Mouse (Mus musculus): ENCODE results near the gene Neurl4. TPM values are rescaled to one million over a fixed set of nuclear protein-coding genes. Genes with fewer than 3 reads are reported as not detected.

Neurl4 gene
- polyA plus RNA-seq, 1 experiment, result 42.2 TPM

DNA sequence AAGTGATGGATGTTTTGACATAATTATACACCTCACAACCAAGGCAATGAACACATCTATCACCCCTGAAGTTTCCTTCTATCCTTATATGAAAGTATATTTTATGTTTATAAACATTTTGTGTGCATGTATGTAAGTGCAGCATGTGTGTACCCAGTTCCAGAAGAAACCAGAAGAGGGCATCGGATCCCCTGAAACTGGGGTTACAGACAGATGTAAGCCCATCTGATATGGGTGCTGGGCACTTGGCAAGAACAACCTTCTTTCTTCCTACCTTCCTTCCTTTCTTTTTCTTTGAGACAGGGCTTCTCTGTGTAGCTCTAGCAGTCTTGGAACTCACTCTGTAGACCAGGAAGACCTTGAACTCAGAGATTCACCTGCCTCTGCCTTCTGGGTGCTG is 55.3 kb downstream of the Neurl4 start:
- H3K4me3 ChIP-seq, result no peak overlapping the region
- H3K4me2 ChIP-seq (ENCODE audit: low read depth), result no peak overlapping the region
- TF ChIP-seq SRF (IDR thresholded peaks at IDR 0.05; ENCODE audit: control insufficient read depth, insufficient read length, low read depth) (no peak), MAX (IDR thresholded peaks at IDR 0.05; ENCODE audit: low read depth) (no peak), TCF3 (IDR thresholded peaks at IDR 0.05; ENCODE audit: insufficient read length, low read depth) (no peak), POLR2A (IDR thresholded peaks at IDR 0.05; ENCODE audit: insufficient read length, low read depth) (no peak), USF1 (IDR thresholded peaks at IDR 0.05; ENCODE audit: low read depth) (no peak), REST (IDR thresholded peaks at IDR 0.05; ENCODE audit: insufficient read depth, insufficient read length) (no peak), CEBPB (IDR thresholded peaks at IDR 0.05; ENCODE audit: insufficient read depth, poor library complexity, severe bottlenecking) (no peak), E2F4 (IDR thresholded peaks at IDR 0.05; ENCODE audit: insufficient read depth) (no peak), MYOD1 (IDR thresholded peaks at IDR 0.05; ENCODE audit: control insufficient read depth in 1 of 3, insufficient read length in 2 of 3, low read depth in 2 of 3) (no peak), MYOG (IDR thresholded peaks at IDR 0.05; ENCODE audit: control insufficient read depth in 1 of 3, insufficient read depth in 1 of 3, insufficient read length in 2 of 3, low read depth in 2 of 3) (no peak), TCF12 (IDR thresholded peaks at IDR 0.05; ENCODE audit: insufficient read depth, poor library complexity, severe bottlenecking) (no peak), POLR2AphosphoS2 (IDR thresholded peaks at IDR 0.05; ENCODE audit: insufficient read length, low read depth) (no peak)
- no peak overlapping the region for H3ac ChIP-seq (ENCODE audit: control insufficient read depth, insufficient read length)
- H3K27me3 ChIP-seq (ENCODE audit: control insufficient read depth, insufficient read depth, insufficient read length), result peaks cover 11% of the 10 kb centered on the region
- no peaks in the 10 kb centered on the region for H3K36me3 ChIP-seq (ENCODE audit: control insufficient read depth, insufficient read depth)
- H3K79me2 ChIP-seq (ENCODE audit: control insufficient read depth, insufficient read depth), result no peaks in the 10 kb centered on the region

- no peak overlapping the region for H3ac ChIP-seq (ENCODE audit: control insufficient read depth, insufficient read length)
- H3K4me2 ChIP-seq (ENCODE audit: low read depth), result no peak overlapping the region
- H3K79me2 ChIP-seq (ENCODE audit: control insufficient read depth, insufficient read depth), result no peaks in the 10 kb centered on the region
- H3K36me3 ChIP-seq (ENCODE audit: control insufficient read depth, insufficient read depth), result no peaks in the 10 kb centered on the region
- peaks cover 28% of the 10 kb centered on the region for H3K27me3 ChIP-seq (ENCODE audit: control insufficient read depth, insufficient read depth, insufficient read length)
- no peak for TF ChIP-seq E2F4 (IDR thresholded peaks at IDR 0.05; ENCODE audit: insufficient read depth)
- TF ChIP-seq POLR2AphosphoS2 (IDR thresholded peaks at IDR 0.05; ENCODE audit: insufficient read length, low read depth), result no peak
- no peak for TF ChIP-seq SRF (IDR thresholded peaks at IDR 0.05; ENCODE audit: control insufficient read depth, insufficient read length, low read depth)
- no peak for TF ChIP-seq USF1 (IDR thresholded peaks at IDR 0.05; ENCODE audit: low read depth)
- TF ChIP-seq MYOD1 (IDR thresholded peaks at IDR 0.05; ENCODE audit: control insufficient read depth in 1 of 3, insufficient read length in 2 of 3, low read depth in 2 of 3), result no peak
- TF ChIP-seq TCF12 (IDR thresholded peaks at IDR 0.05; ENCODE audit: insufficient read depth, poor library complexity, severe bottlenecking), result no peak
- TF ChIP-seq CEBPB (IDR thresholded peaks at IDR 0.05; ENCODE audit: insufficient read depth, poor library complexity, severe bottlenecking), result no peak
- no peak for TF ChIP-seq MAX (IDR thresholded peaks at IDR 0.05; ENCODE audit: low read depth)
- no peak for TF ChIP-seq POLR2A (IDR thresholded peaks at IDR 0.05; ENCODE audit: insufficient read length, low read depth)
- TF ChIP-seq TCF3 (IDR thresholded peaks at IDR 0.05; ENCODE audit: insufficient read length, low read depth), result no peak
- no peak for TF ChIP-seq MYOG (IDR thresholded peaks at IDR 0.05; ENCODE audit: control insufficient read depth in 1 of 3, insufficient read depth in 1 of 3, insufficient read length in 2 of 3, low read depth in 2 of 3)
- TF ChIP-seq REST (IDR thresholded peaks at IDR 0.05; ENCODE audit: insufficient read depth, insufficient read length), result no peak
- H3K4me3 ChIP-seq, result no peak overlapping the region
These were observed 59.7 kb downstream of the Neurl4 start for GRCm38 (mm10) chr11:69960616-69961015.

- Histone ChIP-seq H3K4me3 (no peak overlapping the region), H3K36me3 (ENCODE audit: control insufficient read depth, insufficient read depth) (no peaks in the 10 kb centered on the region), H3ac (ENCODE audit: control insufficient read depth, insufficient read length) (no peak overlapping the region), H3K27me3 (ENCODE audit: control insufficient read depth, insufficient read depth, insufficient read length) (peaks cover 36% of the 10 kb centered on the region), H3K4me2 (ENCODE audit: low read depth) (no peak overlapping the region), H3K79me2 (ENCODE audit: control insufficient read depth, insufficient read depth) (no peaks in the 10 kb centered on the region)
- TF ChIP-seq SRF (IDR thresholded peaks at IDR 0.05; ENCODE audit: control insufficient read depth, insufficient read length, low read depth), result no peak
- no peak for TF ChIP-seq E2F4 (IDR thresholded peaks at IDR 0.05; ENCODE audit: insufficient read depth)
These were observed 61.0 kb downstream of the Neurl4 start for GRCm38 (mm10) chr11:69961841-69962240.

Other genes starting within 250 kb of the Neurl4 start
- 0.07 TPM for gene Sox15, start 245.8 kb upstream of the Neurl4 start, polyA plus RNA-seq (2012; fragmentation: generic; extraction: Trizol)
- 39.1 TPM for gene Mpdu1, start 238.4 kb upstream of the Neurl4 start, polyA plus RNA-seq (2012; fragmentation: generic; extraction: Trizol)
- gene Cd68, start 234.9 kb upstream of the Neurl4 start, polyA plus RNA-seq (2012; fragmentation: generic; extraction: Trizol), result 0.96 TPM
- gene Eif4a1, start 228.6 kb upstream of the Neurl4 start, polyA plus RNA-seq (2012; fragmentation: generic; extraction: Trizol), result 553 TPM
- 70.5 TPM for gene Senp3, start 219.0 kb upstream of the Neurl4 start, polyA plus RNA-seq (2012; fragmentation: generic; extraction: Trizol)
- 0.07 TPM for gene Tnfsf13, start 215.3 kb upstream of the Neurl4 start, polyA plus RNA-seq (2012; fragmentation: generic; extraction: Trizol)
- gene Tnfsf12, start 205.2 kb upstream of the Neurl4 start, polyA plus RNA-seq (2012; fragmentation: generic; extraction: Trizol), result 5.5 TPM
- 1.6 TPM for gene Tnfsfm13, start 205.0 kb upstream of the Neurl4 start, polyA plus RNA-seq (2012; fragmentation: generic; extraction: Trizol)
- gene Polr2a, start 142.4 kb upstream of the Neurl4 start, polyA plus RNA-seq (2012; fragmentation: generic; extraction: Trizol), result 69.5 TPM
- 0.26 TPM for gene Slc35g3, start 139.1 kb upstream of the Neurl4 start, polyA plus RNA-seq (2012; fragmentation: generic; extraction: Trizol)
- gene Zbtb4, start 135.2 kb upstream of the Neurl4 start, polyA plus RNA-seq (2012; fragmentation: generic; extraction: Trizol), result 9.4 TPM
- 95.3 TPM for gene Chrnb1, start 105.1 kb upstream of the Neurl4 start, polyA plus RNA-seq (2012; fragmentation: generic; extraction: Trizol)
- gene Fgf11, start 99.2 kb upstream of the Neurl4 start, polyA plus RNA-seq (2012; fragmentation: generic; extraction: Trizol), result 17.5 TPM
- 0.61 TPM for gene Tmem102, start 95.4 kb upstream of the Neurl4 start, polyA plus RNA-seq (2012; fragmentation: generic; extraction: Trizol)
- gene Gm39566, start 85.8 kb upstream of the Neurl4 start, polyA plus RNA-seq (2012; fragmentation: generic; extraction: Trizol), result 0.02 TPM
- gene Spem2, start 82.6 kb upstream of the Neurl4 start, polyA plus RNA-seq (2012; fragmentation: generic; extraction: Trizol), result not detected
- 0.05 TPM for gene Spem1, start 78.9 kb upstream of the Neurl4 start, polyA plus RNA-seq (2012; fragmentation: generic; extraction: Trizol)
- gene Nlgn2, start 63.3 kb upstream of the Neurl4 start, polyA plus RNA-seq (2012; fragmentation: generic; extraction: Trizol), result 12.8 TPM
- gene Tmem256, start 62.6 kb upstream of the Neurl4 start, polyA plus RNA-seq (2012; fragmentation: generic; extraction: Trizol), result 259 TPM
- 91.9 TPM for gene Plscr3, start 54.7 kb upstream of the Neurl4 start, polyA plus RNA-seq (2012; fragmentation: generic; extraction: Trizol)
- gene Tnk1, start 42.3 kb upstream of the Neurl4 start, polyA plus RNA-seq (2012; fragmentation: generic; extraction: Trizol), result not detected
- gene Tmem95, start 23.1 kb upstream of the Neurl4 start, polyA plus RNA-seq (2012; fragmentation: generic; extraction: Trizol), result not detected
- gene Kctd11, start 19.7 kb upstream of the Neurl4 start, polyA plus RNA-seq (2012; fragmentation: generic; extraction: Trizol), result 24.5 TPM
- 1.4 TPM for gene Acap1, start 5.5 kb upstream of the Neurl4 start, polyA plus RNA-seq (2012; fragmentation: generic; extraction: Trizol)
- gene 2810408A11Rik, start 85 bp upstream of the Neurl4 start, polyA plus RNA-seq (2012; fragmentation: generic; extraction: Trizol), result 3.0 TPM
- 38.0 TPM for gene Gps2, start 12.8 kb downstream of the Neurl4 start, polyA plus RNA-seq (2012; fragmentation: generic; extraction: Trizol)
- 1,243 TPM for gene Eif5a, start 20.9 kb downstream of the Neurl4 start, polyA plus RNA-seq (2012; fragmentation: generic; extraction: Trizol)
- 0.12 TPM for gene Ybx2, start 34.7 kb downstream of the Neurl4 start, polyA plus RNA-seq (2012; fragmentation: generic; extraction: Trizol)
- gene Slc2a4, start 47.1 kb downstream of the Neurl4 start, polyA plus RNA-seq (2012; fragmentation: generic; extraction: Trizol), result 14.1 TPM
- gene Cldn7, start 63.7 kb downstream of the Neurl4 start, polyA plus RNA-seq (2012; fragmentation: generic; extraction: Trizol), result not detected
- 146 TPM for gene Ctdnep1, start 80.1 kb downstream of the Neurl4 start, polyA plus RNA-seq (2012; fragmentation: generic; extraction: Trizol)
- gene Elp5, start 81.4 kb downstream of the Neurl4 start, polyA plus RNA-seq (2012; fragmentation: generic; extraction: Trizol), result 91.5 TPM
- 530 TPM for gene Gabarap, start 90.1 kb downstream of the Neurl4 start, polyA plus RNA-seq (2012; fragmentation: generic; extraction: Trizol)
- gene Phf23, start 94.7 kb downstream of the Neurl4 start, polyA plus RNA-seq (2012; fragmentation: generic; extraction: Trizol), result 58.6 TPM
- 24.3 TPM for gene Dvl2, start 99.5 kb downstream of the Neurl4 start, polyA plus RNA-seq (2012; fragmentation: generic; extraction: Trizol)
- 130 TPM for gene Acadvl, start 114.3 kb downstream of the Neurl4 start, polyA plus RNA-seq (2012; fragmentation: generic; extraction: Trizol)
- 26.8 TPM for gene Dlg4, start 115.9 kb downstream of the Neurl4 start, polyA plus RNA-seq (2012; fragmentation: generic; extraction: Trizol)
- 0.06 TPM for gene Asgr1, start 153.0 kb downstream of the Neurl4 start, polyA plus RNA-seq (2012; fragmentation: generic; extraction: Trizol)
- 0.85 TPM for gene Asgr2, start 191.6 kb downstream of the Neurl4 start, polyA plus RNA-seq (2012; fragmentation: generic; extraction: Trizol)
- gene Mgl2, start 229.3 kb downstream of the Neurl4 start, polyA plus RNA-seq (2012; fragmentation: generic; extraction: Trizol), result 1.2 TPM

All from myocyte (in vitro differentiated cells).